Mouse (Mus musculus) ES-Bruce4 (cell line): ENCODE measurements around the gene 3110009E18Rik.

Experiments
- CTCF ChIP-seq: IDR thresholded peaks from one replicate; pipeline ENCODE4 v1.8.1; 2011; ENCODE audit warnings: low read depth, low read length
- EP300 ChIP-seq: IDR thresholded peaks from 2 replicates; pipeline ENCODE4 v1.6.1; 2011; ENCODE audit warnings: low read depth, low read length; ENCODE audit not compliant: insufficient read depth
- POLR2A ChIP-seq: IDR thresholded peaks from one replicate; pipeline ENCODE4 v1.8.1; 2011; ENCODE audit warnings: low read length; ENCODE audit not compliant: insufficient read depth

GRCm38 (mm10) chr1:120075507-120075906 lies 45.5 kb upstream of the 3110009E18Rik start:
- TF ChIP-seq POLR2A (no peak), CTCF (no peak), EP300 (no peak)
